Mouse (Mus musculus) neural tube, embryonic 14.5 days (tissue): Measurements from ENCODE around the gene Clcn1. TPM values are rescaled to one million over a fixed set of nuclear protein-coding genes. Genes with fewer than 3 reads are reported as not detected.

ENCODE experiments used
- ATAC-seq: fragments of 200-750 bp; cut with Nextera tagmentation; 2 replicates; pipeline ENCODE4 v1.8.0; 2017; ENCODE audit warnings: low read depth, mild to moderate bottlenecking, moderate TSS enrichment, moderate library complexity
- H3K27ac ChIP-seq: fragments of 300-500 bp; sonication (generic); 2 replicates; pipeline ENCODE4 v1.5.1; 2014; ENCODE audit warnings: low read depth, mild to moderate bottlenecking, control low read depth, low read length, moderate library complexity, mixed read lengths
- H3K27me3 ChIP-seq: fragments of 300-500 bp; sonication (generic); 2 replicates; pipeline ENCODE4 v1.6.1; 2014; ENCODE audit warnings: low read length; ENCODE audit not compliant: control insufficient read depth, insufficient read depth
- H3K36me3 ChIP-seq: fragments of 300-500 bp; sonication (generic); 2 replicates; pipeline ENCODE4 v1.6.1; 2014; ENCODE audit warnings: low read length, mixed read lengths; ENCODE audit not compliant: control insufficient read depth, insufficient read depth
- H3K4me1 ChIP-seq: fragments of 300-500 bp; sonication (generic); 2 replicates; pipeline ENCODE4 v1.6.1; 2014; ENCODE audit warnings: low read length; ENCODE audit not compliant: control insufficient read depth, insufficient read depth
- H3K4me2 ChIP-seq: fragments of 300-500 bp; sonication (generic); 2 replicates; pipeline ENCODE4 v1.6.1; 2014; ENCODE audit warnings: mild to moderate bottlenecking, low read depth, low read length, control low read depth
- H3K4me3 ChIP-seq: fragments of 300-500 bp; sonication (generic); 2 replicates; pipeline ENCODE4 v1.5.1; 2014; ENCODE audit warnings: low read depth, low read length, control low read depth, mixed read lengths
- H3K9ac ChIP-seq: fragments of 300-500 bp; sonication (generic); replicated peaks from 2 replicates; pipeline ENCODE4 v1.6.1; 2014; ENCODE audit warnings: low read depth, mild to moderate bottlenecking, control low read depth, low read length, mixed read lengths
- H3K9me3 ChIP-seq: fragments of 300-500 bp; sonication (generic); 2 replicates; pipeline ENCODE4 v1.6.1; 2016; ENCODE audit warnings: low read length; ENCODE audit not compliant: control insufficient read depth
- WGBS: fragments of 180-500 bp; shearing (Covaris S2); extraction: QIAGEN DNeasy Blood & Tissue Kit; methylation state at CpG from one replicate; pipeline ENCODE4 v1.1.7; 2014; 5-methylcytosine and 5-hydroxymethylcytosine counted together
- polyA plus RNA-seq: library from polyadenylated mRNA; unstranded; fragments of >200 nt; fragmentation: Nextera tagmentation; extraction: Ambion mirVana; gene quantifications from 2 replicates; pipeline ENCODE4 v1.2.1, GENCODE M21; 2014

Gene Clcn1
- polyA plus RNA-seq, 1 experiment from 2014 or later: 2.6 TPM

- ATAC-seq: peak; percentile 91
- Histone ChIP-seq H3K27me3 (no peaks in the 10 kb centered on the region), H3K27ac (peak within 1 kb of the TSS; percentile 84), H3K4me3 (peak within 1 kb of the TSS; percentile 40), H3K4me1 (no peaks in the 10 kb centered on the region; the same call in 1 of the 2 replicates), H3K9me3 (no peaks in the 10 kb centered on the region), H3K4me2 (peak within 1 kb of the TSS; percentile 69), H3K9ac (peak within 1 kb of the TSS; percentile 71), H3K36me3 (0 out of 2 replicates have a peak, but pooled peaks cover 6% of the 10 kb centered on the region)
- WGBS: 2% methylated on average over 40 of the region's 68 CpGs
These were observed 38.2 kb downstream of the Clcn1 start, which contains the start of gene Fam131b for GRCm38 (mm10) chr6:42324482-42325267. Gene Fam131b (minus strand): TSS chr6:42324643.

- Histone ChIP-seq H3K36me3 (0 out of 2 replicates have a peak, but pooled peaks cover 6% of the 10 kb centered on the region), H3K27me3 (no peaks in the 10 kb centered on the region), H3K4me1 (no peaks in the 10 kb centered on the region; the same call in 1 of the 2 replicates), H3K9me3 (no peaks in the 10 kb centered on the region), H3K27ac (no peak overlapping the region), H3K4me3 (peak overlapping the region; percentile 40), H3K4me2 (peak overlapping the region; percentile 69), H3K9ac (peak overlapping the region; percentile 71)
- peak; percentile 5; the same call in 1 of the 2 replicates for ATAC-seq
- WGBS: 2% methylated on average over 7 of the region's 7 CpGs
These were observed 38.8 kb downstream of the Clcn1 start for GRCm38 (mm10) chr6:42325268-42325609.

DNA sequence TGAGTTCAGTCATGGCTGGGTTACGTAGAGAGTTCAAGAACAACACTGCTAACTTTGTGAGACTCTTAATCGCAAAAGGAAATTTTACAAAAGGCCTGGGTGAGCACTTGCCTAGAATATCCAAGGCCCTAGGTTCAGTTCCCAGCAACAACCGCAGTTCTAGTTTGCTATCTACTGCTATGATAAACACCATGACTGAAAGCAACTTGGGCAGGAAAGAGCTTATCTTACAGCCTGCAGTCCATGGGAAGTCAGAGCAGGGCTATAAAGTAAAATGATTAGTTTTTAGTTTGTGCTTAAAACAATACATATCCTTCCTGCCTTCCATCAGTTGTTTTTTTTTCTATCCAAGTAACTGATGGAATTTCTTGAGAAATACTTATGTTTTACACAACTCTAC, 40.0 kb downstream of the Clcn1 start:
- no peaks in the 10 kb centered on the region for H3K9me3 ChIP-seq
- H3K4me2 ChIP-seq: no peak overlapping the region
- no peak for ATAC-seq
- WGBS: 95% methylated on average over 3 of the region's 3 CpGs
- no peak overlapping the region for H3K9ac ChIP-seq
- no peaks in the 10 kb centered on the region for H3K27me3 ChIP-seq
- no peaks in the 10 kb centered on the region; the same call in 1 of the 2 replicates for H3K4me1 ChIP-seq
- H3K4me3 ChIP-seq: no peak overlapping the region
- 0 out of 2 replicates have a peak, but pooled peaks cover under 1% of the 10 kb centered on the region for H3K36me3 ChIP-seq
- no peak overlapping the region for H3K27ac ChIP-seq

GRCm38 (mm10) chr6:42328757-42329156, 42.3 kb downstream of the Clcn1 start:
- no peak overlapping the region for H3K27ac ChIP-seq
- H3K9ac ChIP-seq: no peak overlapping the region
- H3K4me2 ChIP-seq: no peak overlapping the region
- 91% methylated on average over 3 of the region's 3 CpGs for WGBS
- no peak overlapping the region for H3K4me3 ChIP-seq
- no peaks in the 10 kb centered on the region for H3K4me1 ChIP-seq
- no peak for ATAC-seq
- no peaks in the 10 kb centered on the region for H3K27me3 ChIP-seq
- no peaks in the 10 kb centered on the region for H3K36me3 ChIP-seq
- no peaks in the 10 kb centered on the region for H3K9me3 ChIP-seq

GRCm38 (mm10) chr6:42330216-42330615, 43.7 kb downstream of the Clcn1 start:
- H3K4me2 ChIP-seq: no peak overlapping the region
- no peaks in the 10 kb centered on the region for H3K27me3 ChIP-seq
- no peak overlapping the region for H3K27ac ChIP-seq
- H3K9ac ChIP-seq: no peak overlapping the region
- H3K4me3 ChIP-seq: no peak overlapping the region
- no peaks in the 10 kb centered on the region for H3K4me1 ChIP-seq
- WGBS: 78% methylated on average over 3 of the region's 3 CpGs
- ATAC-seq: no peak
- H3K9me3 ChIP-seq: no peaks in the 10 kb centered on the region
- no peaks in the 10 kb centered on the region for H3K36me3 ChIP-seq

DNA sequence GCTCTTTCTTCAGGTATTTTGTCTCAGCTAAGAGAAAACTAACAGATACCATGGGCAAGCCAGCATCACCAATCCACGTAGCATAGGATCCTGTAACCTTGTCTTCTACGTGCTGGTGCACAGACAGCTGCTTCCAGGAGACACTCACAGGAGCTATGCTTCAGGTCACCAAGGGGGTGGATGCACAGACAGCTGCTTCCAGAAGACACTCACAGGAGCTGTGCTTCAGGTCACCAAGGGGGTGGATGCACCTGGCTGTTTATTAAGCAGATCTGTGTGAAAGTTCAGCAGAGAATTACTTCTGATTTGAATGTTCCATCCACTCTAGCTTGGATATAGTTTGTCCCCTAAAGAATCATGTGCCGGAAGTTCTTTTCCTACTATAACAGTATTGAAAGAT, 44.5 kb downstream of the Clcn1 start:
- Histone ChIP-seq H3K4me2 (no peak overlapping the region), H3K27ac (no peak overlapping the region), H3K4me1 (no peaks in the 10 kb centered on the region), H3K27me3 (no peaks in the 10 kb centered on the region), H3K36me3 (no peaks in the 10 kb centered on the region), H3K9me3 (no peaks in the 10 kb centered on the region), H3K9ac (no peak overlapping the region), H3K4me3 (no peak overlapping the region)
- WGBS: 93% methylated on average over 3 of the region's 3 CpGs
- no peak for ATAC-seq

DNA sequence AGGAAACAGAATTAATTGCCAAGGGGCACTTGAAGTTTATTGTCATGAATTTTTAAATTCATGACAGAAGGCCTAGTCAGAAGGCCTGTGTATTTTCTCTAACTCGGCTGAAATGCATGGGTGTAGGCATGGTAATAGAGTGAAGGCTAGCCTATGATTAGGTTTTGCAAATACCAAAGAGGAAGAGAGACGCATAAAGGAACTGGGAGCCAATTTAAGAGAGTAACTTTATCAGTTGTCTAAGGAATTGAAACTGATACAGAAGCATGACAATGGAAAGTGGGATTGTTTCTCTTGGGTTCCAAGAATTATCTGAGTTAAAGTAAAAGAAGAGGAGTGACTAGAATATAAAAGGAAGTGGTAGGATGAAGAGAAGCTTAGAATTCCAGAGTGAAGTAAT, 52.7 kb downstream of the Clcn1 start:
- 85% methylated on average over 2 of the region's 2 CpGs for WGBS
- Histone ChIP-seq H3K27ac (no peak overlapping the region), H3K4me2 (no peak overlapping the region), H3K9ac (no peak overlapping the region), H3K4me1 (no peaks in the 10 kb centered on the region), H3K27me3 (no peaks in the 10 kb centered on the region), H3K36me3 (no peaks in the 10 kb centered on the region), H3K4me3 (no peak overlapping the region), H3K9me3 (no peaks in the 10 kb centered on the region)
- no peak for ATAC-seq

- H3K27ac ChIP-seq: no peak overlapping the region
- ATAC-seq: no peak
- no peak overlapping the region for H3K9ac ChIP-seq
- 80% methylated on average over 5 of the region's 5 CpGs for WGBS
- H3K4me3 ChIP-seq: no peak overlapping the region
- no peak overlapping the region for H3K4me2 ChIP-seq
- H3K27me3 ChIP-seq: no peaks in the 10 kb centered on the region
- H3K4me1 ChIP-seq: no peaks in the 10 kb centered on the region
- H3K36me3 ChIP-seq: no peaks in the 10 kb centered on the region
- H3K9me3 ChIP-seq: no peaks in the 10 kb centered on the region
These were observed 53.5 kb downstream of the Clcn1 start for GRCm38 (mm10) chr6:42339981-42340380.

GRCm38 (mm10) chr6:42342171-42342570, 55.7 kb downstream of the Clcn1 start:
- no peak overlapping the region for H3K4me3 ChIP-seq
- H3K36me3 ChIP-seq: no peaks in the 10 kb centered on the region
- no peaks in the 10 kb centered on the region for H3K4me1 ChIP-seq
- H3K9ac ChIP-seq: no peak overlapping the region
- ATAC-seq: no peak
- WGBS: 57% methylated on average over 1 of the region's 1 CpGs
- no peak overlapping the region for H3K4me2 ChIP-seq
- no peaks in the 10 kb centered on the region for H3K9me3 ChIP-seq
- no peak overlapping the region for H3K27ac ChIP-seq
- H3K27me3 ChIP-seq: no peaks in the 10 kb centered on the region
